ENCODE assay signal across 34 mouse cellular contexts in genomic region chr2:102972575-102972974, GRCm38 (mm10).
DNase-seq lines count a peak whose midpoint lies in the region; ATAC-seq lines count a peak whose summit lies in the region.
"Had no signal": no experiment of that assay in that cellular context is flagged by ENCODE, and none has a peak within 500 bp of the region (broad histone marks: within the 10 kb centered on the region; RNA-seq: fewer than 3 reads in every experiment).

No protein-coding gene starts in this region.

- WGBS in hindbrain, embryonic 12.5 days, result 54% methylated on average over 5 of the region's 5 CpGs

- H3K36me3 ChIP-seq in hindbrain, embryonic 12.5 days, result no peaks in the 10 kb centered on the region
- H3K36me3 ChIP-seq: embryonic facial prominence, embryonic 15.5 days; forebrain, embryonic 12.5 days; heart, embryonic 12.5 days; hindbrain, embryonic 15.5 days; limb, embryonic 13.5 days had no signal

- no peak overlapping the region for H3K4me3 ChIP-seq in hindbrain, embryonic 12.5 days
- H3K4me3 ChIP-seq: embryonic facial prominence, embryonic 15.5 days; forebrain, embryonic 12.5 days; heart, embryonic 12.5 days; hindbrain, embryonic 15.5 days; layer of hippocampus, adult 2 months; left cerebral cortex, adult 2 months; limb, embryonic 13.5 days had no signal

- ATAC-seq in megakaryocyte progenitor cell, adult 5-6 weeks (replicated peaks; ENCODE audit: poor library complexity), result peak; percentile 38
- ATAC-seq in hindbrain, embryonic 12.5 days (ENCODE audit: low FRiP score), result no peak
- ATAC-seq: CD4-positive, CD25-positive, alpha-beta regulatory T cell, adult 4 months; forebrain, postnatal 0 days; inflammation-experienced regulatory T-cells, adult 6 months; liver, postnatal 0 days; midbrain, embryonic 16.5 days had no signal

- H3K4me2 ChIP-seq in hindbrain, embryonic 12.5 days (replicated peaks), result no peak overlapping the region
- H3K4me2 ChIP-seq: embryonic facial prominence, embryonic 15.5 days; forebrain, embryonic 12.5 days; heart, embryonic 12.5 days; hindbrain, embryonic 15.5 days; limb, embryonic 13.5 days; liver, embryonic 11.5 days; midbrain, embryonic 11.5 days had no signal

- peak; percentile 39 to 40 for DNase-seq in lung, adult 18-20 months
- no peak for DNase-seq in lung, postnatal 25 days (ENCODE audit: low spot score)
- peak; percentile 48 for DNase-seq in adipocyte (ENCODE audit: low spot score)
- DNase-seq in embryo, embryonic 11 days, result peak; percentile 20
- no peak for DNase-seq in testis, postnatal 10 days (ENCODE audit: low spot score)
- DNase-seq: adrenal gland, postnatal 25 days; cerebellum, adult 11-12 months; cerebellum, adult 9-11 months; forebrain, postnatal 0 days; gastrocnemius, postnatal 10 days; heart, adult 11 months; heart, postnatal 4 days; kidney, adult 11 months; kidney, postnatal 14 days; liver, postnatal 0 days; right cerebral cortex, postnatal 25 days; spleen, adult 18-20 months; thymus, adult 2 months; thymus, postnatal 36 days had no signal

- no peak overlapping the region for H3K27ac ChIP-seq in hindbrain, embryonic 12.5 days
- H3K27ac ChIP-seq: embryonic facial prominence, embryonic 15.5 days; forebrain, embryonic 12.5 days; hindbrain, embryonic 15.5 days; layer of hippocampus, adult 2 months; left cerebral cortex, adult 2 months; limb, embryonic 13.5 days; stomach, postnatal 0 days had no signal

- no peaks in the 10 kb centered on the region for H3K4me1 ChIP-seq in hindbrain, embryonic 12.5 days
- H3K4me1 ChIP-seq: embryonic facial prominence, embryonic 15.5 days; forebrain, embryonic 12.5 days; heart, embryonic 12.5 days; hindbrain, embryonic 15.5 days had no signal

- no peak overlapping the region for H3K9ac ChIP-seq in hindbrain, embryonic 12.5 days
- H3K9ac ChIP-seq: embryonic facial prominence, embryonic 15.5 days; forebrain, embryonic 12.5 days; forebrain, postnatal 0 days; heart, embryonic 12.5 days; hindbrain, embryonic 15.5 days; limb, embryonic 13.5 days; liver, postnatal 0 days had no signal

- no peaks in the 10 kb centered on the region for H3K27me3 ChIP-seq in hindbrain, embryonic 12.5 days
- H3K27me3 ChIP-seq: embryonic facial prominence, embryonic 15.5 days; forebrain, embryonic 12.5 days; heart, embryonic 12.5 days; hindbrain, embryonic 15.5 days; limb, embryonic 13.5 days had no signal

- H3K9me3 ChIP-seq in hindbrain, embryonic 12.5 days (replicated peaks), result peaks cover under 1% of the 10 kb centered on the region; the same call in 1 of the 2 replicates
- H3K9me3 ChIP-seq: embryonic facial prominence, embryonic 15.5 days; forebrain, embryonic 12.5 days; hindbrain, embryonic 15.5 days; limb, embryonic 13.5 days had no signal

Comparison
In these comparisons a context has a peak if more than half of its experiments do, and no peak if none do; other contexts are left out.
1. DNase-seq: peak in lung, adult 18-20 months (2 of 2), adipocyte (single experiment) and embryo, embryonic 11 days (single experiment); none in lung, postnatal 25 days (single experiment) and testis, postnatal 10 days (single experiment).